Mouse (Mus musculus): ENCODE data around the gene Plppr3.

DNA sequence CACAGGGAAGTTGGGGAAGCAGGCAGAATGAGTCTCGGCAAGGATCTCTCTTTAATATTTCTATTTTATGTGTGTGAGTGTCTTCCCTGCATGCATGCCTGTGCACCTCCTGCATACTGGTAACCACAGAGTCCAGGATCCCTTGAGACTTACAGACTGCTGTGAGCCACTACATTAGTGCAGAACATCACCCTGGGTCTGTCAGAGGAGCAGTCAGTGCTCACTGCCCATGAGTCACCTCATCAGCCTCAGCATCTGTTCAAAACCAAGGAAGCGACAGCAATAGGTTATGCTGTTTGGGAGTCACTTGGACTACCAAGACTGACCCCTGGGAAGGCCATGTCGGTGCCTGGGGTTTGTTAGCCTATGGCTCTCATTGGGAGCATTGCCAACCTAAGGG, 32.1 kb downstream of the Plppr3 start:
- TF ChIP-seq ZNF384 (IDR thresholded peaks at IDR 0.05; ENCODE audit: low read depth, low read length) (no peak), HCFC1 (IDR thresholded peaks at IDR 0.05; ENCODE audit: borderline replicate concordance, insufficient read depth, low read length) (no peak), ZC3H11A (IDR thresholded peaks at IDR 0.05; ENCODE audit: borderline replicate concordance, low read depth, low read length) (no peak), CHD2 (IDR thresholded peaks at IDR 0.05; ENCODE audit: low read depth, low read length) (no peak)
